Mouse (Mus musculus): ENCODE measurements around the gene Il23r.

Gene Il23r

DNA sequence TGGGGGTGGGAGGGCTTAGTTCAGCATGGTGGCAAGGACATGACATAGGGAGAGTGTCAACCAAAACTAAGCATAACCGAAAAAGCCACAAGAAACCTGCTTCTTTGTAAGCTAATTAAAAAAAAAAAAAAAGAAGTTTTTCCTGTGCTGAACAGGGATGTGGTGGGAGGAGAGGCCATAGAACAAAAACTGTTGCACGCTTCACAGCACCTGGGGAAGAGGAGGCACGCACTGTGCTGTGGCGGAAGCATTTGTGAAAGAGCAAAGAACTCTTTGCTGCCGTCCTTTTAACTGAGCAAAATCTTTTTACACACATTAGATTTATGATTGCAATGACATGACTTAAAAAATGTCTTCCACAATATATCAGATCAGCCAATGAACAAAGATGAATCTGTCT, 69.9 kb downstream of the Il23r start:
- DNase-seq, result no peak

- no peak for DNase-seq
These were observed 75.1 kb downstream of the Il23r start for GRCm38 (mm10) chr6:67416557-67416956.

- no peak for DNase-seq
These were observed 76.4 kb downstream of the Il23r start for GRCm38 (mm10) chr6:67415276-67415675.

- no peak for DNase-seq
These were observed 78.3 kb downstream of the Il23r start for GRCm38 (mm10) chr6:67413378-67413777.

DNA sequence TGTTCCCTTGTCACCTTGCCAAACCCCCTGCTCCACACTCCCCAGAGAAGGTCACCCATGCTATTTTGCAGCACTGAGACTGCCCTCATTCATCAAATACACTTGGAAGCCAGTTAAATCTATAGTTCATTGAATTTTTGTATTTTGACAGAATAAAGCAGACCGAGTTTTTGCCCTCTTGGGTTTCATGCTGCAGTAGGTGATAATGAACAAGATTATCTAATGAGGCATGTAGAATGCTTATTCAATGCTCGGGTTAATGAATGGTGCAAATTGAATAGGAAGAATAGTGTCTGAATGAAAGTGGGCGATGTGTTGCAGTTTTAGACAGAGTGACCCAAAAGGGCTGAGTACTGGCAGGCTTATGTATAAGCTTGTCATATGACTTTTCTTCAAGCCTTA, 86.4 kb downstream of the Il23r start:
- DNase-seq, result no peak

DNA sequence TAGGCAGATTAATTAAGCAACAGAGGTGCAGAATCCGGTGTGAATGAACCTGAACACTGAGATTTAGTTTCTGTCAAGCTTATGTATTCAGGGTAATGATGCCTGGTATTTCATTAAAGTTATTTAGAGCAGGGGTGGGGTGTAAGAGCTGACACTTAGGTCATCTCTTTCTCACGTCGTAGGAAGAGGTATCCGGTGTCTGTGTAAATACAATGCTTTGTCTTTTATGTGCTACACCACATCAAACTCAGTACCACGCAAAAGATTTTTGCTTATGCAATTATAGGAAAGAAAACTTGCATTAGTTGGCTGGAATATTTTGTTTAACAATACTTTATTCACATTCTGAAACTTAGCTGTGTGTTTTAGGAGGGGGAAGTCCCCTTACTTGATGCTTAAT, 92.1 kb downstream of the Il23r start:
- no peak for DNase-seq

DNA sequence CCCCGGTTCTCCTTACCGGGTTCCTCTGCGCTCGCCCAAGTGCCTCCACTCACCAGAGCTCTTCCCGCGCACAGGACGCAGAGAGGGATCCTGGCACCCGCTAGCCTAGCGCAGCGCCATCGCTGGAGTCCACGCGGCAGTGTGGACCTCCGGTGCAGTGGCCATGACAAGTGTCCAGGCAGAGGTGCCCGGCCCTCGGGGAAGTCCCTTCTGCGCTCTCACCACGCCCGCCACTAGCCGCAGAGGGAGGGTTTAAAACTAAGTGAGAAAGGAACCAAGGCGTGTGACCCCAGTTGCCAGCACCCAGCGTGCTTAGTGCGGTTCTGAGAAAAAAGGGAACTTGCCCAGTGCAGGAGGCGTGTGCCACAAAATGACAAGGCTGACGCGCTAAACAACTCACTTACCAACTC, 115.7 kb downstream of the Il23r start, which contains the start of gene Il12rb2:
Il12rb2 (minus strand) TSS at position 207 of the 410 bp plus-strand sequence.
- DNase-seq, result peak; percentile 19 to 24

Data from spleen, adult 18-20 months (tissue).